Mouse (Mus musculus): ENCODE measurements around the gene Ephb2.

GRCm38 (mm10) chr4:136828664-136829569 lies 6.9 kb downstream of the Ephb2 start:
- TF ChIP-seq POLR2A (IDR thresholded peaks at IDR 0.05; ENCODE audit: borderline replicate concordance, extremely low read depth, low read depth, low read length) (no peak), CTCF (IDR thresholded peaks at IDR 0.05; ENCODE audit: insufficient read depth, low read length) (no peak)

Measured in lung, adult 2 months (tissue).